Mouse (Mus musculus) spleen, adult 2 months (tissue): ENCODE measurements around the gene Ceacam1. TPM values are rescaled to one million over a fixed set of nuclear protein-coding genes. Genes with fewer than 3 reads are reported as not detected.
"Not testable (repeated sequence)": the region's sequence is repeated elsewhere in the genome, so short reads cannot be mapped to it uniquely, and the experiment has no call there.

ENCODE experiments used
- DNase-seq, 2 experiments: peaks; one replicate each; pipeline versions ENCODE4 v3.0.0 to v3.0.0-alpha.2; 2012 to 2021; ENCODE audit warnings: low spot score in 2 of 2, low read depth in 1 of 2
- H3K27ac ChIP-seq: fragments of 200-500 bp; 2 replicates; pipeline ENCODE4 v1.5.1; 2012; ENCODE audit warnings: low read length, inconsistent platforms; ENCODE audit not compliant: insufficient read depth
- H3K27me3 ChIP-seq: fragments of 200-500 bp; 2 replicates; pipeline ENCODE4 v1.6.1; 2012; ENCODE audit warnings: mild to moderate bottlenecking, moderate library complexity, low read length, inconsistent platforms; ENCODE audit not compliant: control insufficient read depth, insufficient read depth
- H3K36me3 ChIP-seq: fragments of 200-500 bp; 2 replicates; pipeline ENCODE4 v1.6.1; 2012; ENCODE audit warnings: mild to moderate bottlenecking, low read length, inconsistent platforms; ENCODE audit not compliant: control insufficient read depth, insufficient read depth
- H3K4me1 ChIP-seq: fragments of 200-500 bp; 2 replicates; pipeline ENCODE4 v1.6.1; 2011; ENCODE audit warnings: inconsistent platforms; ENCODE audit not compliant: control insufficient read depth, insufficient read depth, insufficient read length
- H3K4me3 ChIP-seq: fragments of 200-500 bp; 2 replicates; pipeline ENCODE4 v1.5.1; 2011; ENCODE audit warnings: mild to moderate bottlenecking, inconsistent platforms; ENCODE audit not compliant: insufficient read depth, insufficient read length; ENCODE audit errors: extremely low read depth
- CTCF ChIP-seq: fragments of 200-500 bp; IDR thresholded peaks from 2 replicates; pipeline ENCODE4 v1.5.1; 2011; ENCODE audit warnings: mild to moderate bottlenecking, inconsistent platforms; ENCODE audit not compliant: insufficient read depth, insufficient read length, insufficient replicate concordance; ENCODE audit errors: extremely low read depth
- POLR2A ChIP-seq: fragments of 200-500 bp; IDR thresholded peaks from 2 replicates; pipeline ENCODE4 v1.6.1; 2011; ENCODE audit warnings: low read depth, low read length, inconsistent platforms
- WGBS: fragments of 180-500 bp; shearing (Covaris S2); methylation state at CpG from one replicate; pipeline ENCODE4 v1.1.7; 2018; 5-methylcytosine and 5-hydroxymethylcytosine counted together
- polyA plus RNA-seq: library from polyadenylated mRNA; depleted of rRNA; stranded (reverse); fragments of >200 nt; gene quantifications from 2 replicates; pipeline ENCODE4 v1.2.3, GENCODE M21; 2012; rRNA removed

The Ceacam1 gene
- 16.0 and 16.3 TPM in 2 replicates for polyA plus RNA-seq

DNA sequence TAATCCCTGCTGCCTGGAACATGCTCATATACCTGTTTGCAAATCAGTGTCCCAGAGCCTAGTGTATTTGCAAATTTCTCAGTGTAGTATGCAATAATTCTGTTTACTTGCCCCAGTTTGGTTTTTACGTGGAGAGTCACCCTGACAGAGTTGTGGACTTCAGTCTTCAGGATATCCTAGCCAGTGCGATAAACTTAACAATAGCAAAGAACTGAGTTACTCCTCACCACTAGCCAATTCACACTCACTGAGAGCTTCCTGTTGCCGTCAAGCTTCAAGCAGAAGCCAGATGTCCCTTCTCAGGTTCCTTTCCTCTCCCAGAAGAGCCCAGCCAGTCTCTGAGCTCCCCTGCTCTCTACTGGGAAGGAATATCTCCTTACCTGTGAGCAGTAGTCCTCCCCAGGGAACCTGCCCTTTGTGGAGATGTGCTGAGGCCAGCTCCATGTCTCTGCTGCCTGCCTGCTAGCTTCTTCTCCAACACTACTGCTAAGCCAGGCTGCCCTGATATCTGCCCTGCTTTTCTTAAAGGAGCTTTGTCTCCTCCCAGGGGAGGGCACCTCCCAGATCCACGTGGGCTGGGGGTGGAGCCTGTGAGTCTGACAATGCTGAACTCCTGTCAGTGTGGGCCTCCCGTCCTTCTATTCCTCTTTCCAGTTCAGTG lies at the start of gene Ceacam1:
TSS of gene Ceacam1 (minus strand) at position 513 of the 661 bp plus-strand sequence.
- H3K27me3 ChIP-seq, H3K36me3 ChIP-seq, H3K4me1 ChIP-seq: not testable (repeated sequence)
- 6% methylated on average over 5 of the region's 5 CpGs for WGBS
- H3K27ac ChIP-seq = peak within 1 kb of the TSS; percentile 48
- peak; percentile 54 to 73 for DNase-seq
- H3K4me3 ChIP-seq = peak within 1 kb of the TSS; percentile 48; the same call in 1 of the 2 replicates

DNA sequence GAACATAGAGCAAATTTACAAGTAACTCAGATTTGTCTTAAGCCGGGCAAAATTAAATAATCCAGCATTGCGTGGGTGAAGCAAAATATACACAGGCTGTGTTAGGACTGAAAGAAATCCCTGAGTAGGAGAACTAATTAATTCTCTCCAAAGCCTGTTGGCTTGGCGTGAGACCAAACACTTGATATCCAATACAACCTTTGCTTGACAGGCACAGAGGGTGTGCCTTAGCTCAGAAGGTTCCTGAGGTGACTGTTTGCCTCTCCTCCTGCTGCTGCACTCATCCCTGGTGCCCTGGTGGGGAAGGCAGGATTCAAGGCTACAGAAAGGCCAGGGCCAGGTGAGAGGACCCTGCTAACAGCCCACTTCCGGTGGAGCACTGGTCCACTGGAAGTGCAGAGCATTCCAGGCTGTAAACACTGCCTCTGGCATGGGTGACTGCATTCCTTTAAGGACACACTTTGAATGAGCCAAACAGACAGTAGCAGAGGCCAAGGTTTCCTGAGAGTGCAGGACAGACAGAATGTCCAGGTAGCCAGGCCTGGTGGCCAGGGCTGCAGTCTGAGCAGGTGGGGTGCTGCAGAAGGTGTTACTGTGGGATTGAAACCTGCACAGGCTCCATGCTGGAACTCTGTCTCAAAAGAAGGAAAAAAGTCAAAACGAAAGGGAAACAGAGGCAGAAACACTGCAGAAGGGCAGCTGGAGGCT lies 38.8 kb upstream of the Ceacam1 start:
- H3K27me3 ChIP-seq, H3K4me1 ChIP-seq, DNase-seq, H3K36me3 ChIP-seq, H3K4me3 ChIP-seq, H3K27ac ChIP-seq: not testable (repeated sequence)
- 88% methylated on average over 3 of the region's 5 CpGs for WGBS

DNA sequence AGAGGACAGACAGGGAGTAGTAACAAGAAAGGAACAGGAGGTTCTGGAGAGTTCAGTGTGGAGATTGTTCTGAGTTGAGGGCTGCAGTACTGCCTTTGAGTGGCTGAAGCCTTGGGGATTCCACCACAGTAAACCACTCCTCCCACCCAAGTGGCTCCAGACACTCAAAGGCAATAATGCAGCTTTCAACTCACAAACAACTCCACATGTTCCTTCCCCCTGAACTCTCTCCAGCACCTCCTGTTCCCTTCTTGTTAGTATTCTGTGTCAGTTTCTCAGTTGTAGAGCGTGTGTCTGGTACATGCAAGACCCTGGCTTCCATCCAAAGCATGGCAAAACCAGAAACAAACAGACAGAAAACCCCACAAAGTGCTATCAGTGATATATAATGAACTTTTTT lies 38.3 kb upstream of the Ceacam1 start:
- H3K36me3 ChIP-seq, H3K4me1 ChIP-seq, H3K27me3 ChIP-seq, DNase-seq, H3K4me3 ChIP-seq, H3K27ac ChIP-seq: not testable (repeated sequence)
- 84% methylated on average over 1 of the region's 1 CpGs for WGBS

DNA sequence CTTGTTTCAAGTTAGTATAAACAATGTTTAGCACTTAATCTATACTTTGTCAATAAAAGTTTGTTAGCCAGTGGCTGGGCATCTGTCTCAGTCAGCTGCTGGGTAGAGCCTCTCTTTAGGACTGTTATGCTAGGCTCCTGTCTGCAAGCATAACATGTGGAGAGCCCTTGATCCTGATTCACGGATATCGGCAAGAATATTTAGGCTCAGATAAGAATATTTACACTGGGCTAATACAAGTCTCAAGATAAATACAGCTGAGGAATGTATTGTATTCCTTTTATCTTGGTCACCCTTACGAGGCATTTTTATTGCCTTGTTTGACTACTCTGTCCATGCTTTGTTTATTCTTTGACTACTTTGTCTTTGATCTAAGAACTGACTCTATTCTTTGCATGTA lies 32.5 kb upstream of the Ceacam1 start:
- Histone ChIP-seq H3K4me3 (no peak overlapping the region), H3K27me3 (no peaks in the 10 kb centered on the region), H3K4me1 (no peaks in the 10 kb centered on the region), H3K36me3 (no peaks in the 10 kb centered on the region), H3K27ac (no peak overlapping the region)
- 73% methylated on average over 3 of the region's 3 CpGs for WGBS
- DNase-seq = no peak
- TF ChIP-seq CTCF (no peak), POLR2A (no peak)

DNA sequence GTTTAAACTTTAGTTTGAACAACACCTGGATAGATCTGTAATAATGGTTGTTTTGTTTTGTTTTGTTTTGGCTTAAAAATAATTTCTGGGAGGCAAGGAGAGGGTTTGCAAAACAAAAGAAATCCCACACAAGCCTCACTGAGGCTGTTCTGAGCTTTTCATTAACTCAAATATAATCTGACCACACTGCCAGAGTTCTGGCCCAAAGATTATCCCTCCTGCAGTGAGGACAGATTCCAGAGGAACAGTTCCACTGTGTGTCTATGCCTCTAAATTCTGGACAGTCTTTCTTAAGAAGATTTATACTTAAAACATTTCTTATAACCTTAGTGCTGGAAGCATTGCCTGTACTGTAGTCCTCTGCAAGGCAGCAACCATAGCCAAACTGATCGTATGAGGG lies 17.2 kb upstream of the Ceacam1 start:
- H3K4me3 ChIP-seq = no peak overlapping the region
- WGBS = 93% methylated on average over 1 of the region's 1 CpGs
- no peaks in the 10 kb centered on the region for H3K36me3 ChIP-seq
- DNase-seq = no peak
- no peak overlapping the region for H3K27ac ChIP-seq
- no peaks in the 10 kb centered on the region for H3K27me3 ChIP-seq
- no peaks in the 10 kb centered on the region for H3K4me1 ChIP-seq
- no peak for TF ChIP-seq CTCF
- TF ChIP-seq POLR2A = no peak

DNA sequence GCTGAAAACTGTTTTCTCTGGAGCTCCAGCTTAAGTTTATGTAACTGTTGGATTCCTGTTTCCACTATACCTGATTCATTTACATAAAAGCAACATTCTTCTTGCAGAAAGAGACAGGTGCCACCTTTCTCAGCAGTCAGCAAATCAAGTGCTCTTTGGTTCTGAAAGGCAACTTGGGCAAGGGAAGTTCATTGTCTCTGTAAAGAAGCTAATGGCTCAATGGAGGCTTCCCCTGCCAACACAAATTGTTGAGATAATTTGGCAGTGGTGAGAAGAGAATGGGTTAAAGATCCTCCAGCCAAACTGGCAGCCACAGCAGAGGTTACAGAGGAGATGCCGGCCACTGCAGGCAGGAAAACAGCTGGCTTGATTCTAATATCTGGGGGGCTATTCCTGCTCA lies 13.3 kb upstream of the Ceacam1 start:
- not testable (repeated sequence) for H3K4me1 ChIP-seq, H3K27me3 ChIP-seq, H3K27ac ChIP-seq, H3K36me3 ChIP-seq, DNase-seq, H3K4me3 ChIP-seq
- WGBS = no CpG with 5 or more reads among the region's 1 CpGs

DNA sequence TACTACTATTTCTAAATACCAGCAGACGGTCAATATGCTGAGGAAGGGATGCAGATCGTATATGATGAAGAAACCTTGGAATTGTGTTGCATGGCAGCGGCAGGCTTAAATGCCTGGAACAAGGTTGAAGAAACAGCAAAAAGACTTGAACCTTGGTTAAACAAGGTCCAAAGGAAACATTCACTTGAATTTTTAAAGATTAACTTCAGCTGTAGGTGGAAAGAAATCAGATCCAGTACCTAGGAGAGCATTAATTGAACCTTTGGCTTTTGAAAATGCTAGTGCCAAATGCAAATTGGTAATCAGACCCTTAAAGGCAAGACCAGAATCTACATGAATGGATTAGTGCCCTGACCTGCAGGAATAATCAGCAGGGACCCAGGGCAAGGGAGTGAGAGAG lies 12.0 kb upstream of the Ceacam1 start:
- not testable (repeated sequence) for H3K36me3 ChIP-seq, H3K4me1 ChIP-seq, H3K4me3 ChIP-seq, H3K27ac ChIP-seq, DNase-seq, H3K27me3 ChIP-seq
- WGBS = 93% methylated on average over 3 of the region's 3 CpGs

DNA sequence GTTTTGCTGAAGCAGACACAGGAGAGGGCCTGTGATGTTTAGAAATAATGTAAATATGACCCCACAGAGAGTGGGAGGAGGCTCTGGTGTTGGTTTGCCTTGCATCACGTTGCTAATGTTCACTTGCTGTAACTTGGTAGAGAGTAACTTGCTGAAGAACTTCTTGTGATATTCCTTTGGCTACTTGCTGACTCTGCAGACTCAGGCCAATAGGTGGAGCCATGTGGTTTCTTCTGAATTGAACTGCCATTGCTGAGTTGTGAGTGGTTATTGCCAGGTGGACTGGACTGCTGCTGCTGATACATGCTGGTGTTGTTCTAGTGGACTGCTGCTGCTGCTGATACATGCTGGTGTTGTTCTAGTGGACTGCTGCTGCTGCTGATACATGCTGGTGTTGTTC lies 8.8 kb upstream of the Ceacam1 start:
- peak in 1 of 2 experiments; percentile 58 for DNase-seq
- no peaks in the 10 kb centered on the region for H3K27me3 ChIP-seq
- H3K4me3 ChIP-seq = no peak overlapping the region
- H3K36me3 ChIP-seq = no peaks in the 10 kb centered on the region
- 29% methylated on average over 1 of the region's 1 CpGs for WGBS
- TF ChIP-seq CTCF = peak; percentile 15; the same call in 1 of the 2 replicates
- no peak for TF ChIP-seq POLR2A
- no peak overlapping the region for H3K27ac ChIP-seq
- no peaks in the 10 kb centered on the region for H3K4me1 ChIP-seq
